ENCODE assay signal across 14 mouse cellular contexts in the genomic region with DNA sequence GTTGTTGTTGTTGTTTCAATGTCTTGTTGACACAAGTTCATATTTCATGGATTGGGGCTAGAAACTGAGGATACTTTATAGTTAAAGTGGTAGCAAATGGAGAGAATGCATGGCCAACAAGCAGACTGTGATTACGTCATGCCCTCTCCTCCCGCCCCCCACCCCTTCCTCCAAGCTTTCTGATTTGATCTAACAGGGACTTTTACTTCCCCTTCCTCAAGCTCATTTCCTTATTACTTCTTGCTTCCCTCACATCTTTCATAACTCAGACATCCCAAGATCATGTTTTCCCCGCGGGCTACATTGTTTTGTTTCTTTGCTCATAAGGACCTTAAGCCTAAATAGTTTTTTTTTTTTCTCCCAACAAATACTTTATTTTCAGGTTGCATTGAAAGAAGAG.
"Had no signal": no experiment of that assay in that cellular context is flagged by ENCODE, and none has a peak within 500 bp of the region (broad histone marks: within the 10 kb centered on the region; RNA-seq: fewer than 3 reads in every experiment).

No protein-coding gene starts in this region.

- ATAC-seq: liver, postnatal 0 days; midbrain, embryonic 13.5 days had no signal

- DNase-seq: kidney, adult 8-10 months; kidney, postnatal 10 days; kidney, postnatal 36 days; left cerebral cortex, postnatal 4 days; liver, postnatal 0 days; lung, postnatal 10 days; lung, postnatal 36 days; right cerebral cortex, adult 18-20 months; right cerebral cortex, postnatal 14 days; right cerebral cortex, postnatal 4 days; thymus, adult 2 months; thymus, postnatal 14 days; thymus, postnatal 4 days had no signal
